Mouse (Mus musculus): ENCODE measurements around the gene Ccl4.

Gene Ccl4

GRCm38 (mm10) chr11:83662204-83662603, at the start of gene Ccl4:
Gene Ccl4 (plus strand): TSS chr11:83662584.
- no peak for DNase-seq

- no peak for DNase-seq
These were observed 45.8 kb upstream of the Ccl4 start for GRCm38 (mm10) chr11:83616586-83616985.

GRCm38 (mm10) chr11:83618238-83618637, 44.1 kb upstream of the Ccl4 start:
- DNase-seq = no peak

GRCm38 (mm10) chr11:83619037-83619436, 43.3 kb upstream of the Ccl4 start:
- DNase-seq = no peak

GRCm38 (mm10) chr11:83623586-83623985, 38.8 kb upstream of the Ccl4 start:
- DNase-seq = no peak

- DNase-seq = no peak
These were observed 33.6 kb upstream of the Ccl4 start for GRCm38 (mm10) chr11:83628808-83629207.

GRCm38 (mm10) chr11:83630630-83631029, 31.8 kb upstream of the Ccl4 start:
- no peak for DNase-seq

- DNase-seq = no peak
These were observed 31.3 kb upstream of the Ccl4 start for GRCm38 (mm10) chr11:83631065-83631464.

GRCm38 (mm10) chr11:83632744-83633143, 29.6 kb upstream of the Ccl4 start:
- DNase-seq = peak in 1 of 2 experiments; percentile 38

GRCm38 (mm10) chr11:83634425-83634824, 28.0 kb upstream of the Ccl4 start:
- DNase-seq = no peak

GRCm38 (mm10) chr11:83634898-83635297, 27.5 kb upstream of the Ccl4 start:
- DNase-seq = no peak

- no peak for DNase-seq
These were observed 25.6 kb upstream of the Ccl4 start for GRCm38 (mm10) chr11:83636742-83637235.

- DNase-seq = no peak
These were observed 23.4 kb upstream of the Ccl4 start for GRCm38 (mm10) chr11:83638934-83639333.

- peak in 1 of 2 experiments; percentile 32 for DNase-seq
These were observed 22.9 kb upstream of the Ccl4 start for GRCm38 (mm10) chr11:83639533-83639932.

- peak; percentile 21 to 25 for DNase-seq
These were observed 22.2 kb upstream of the Ccl4 start for GRCm38 (mm10) chr11:83640141-83640540.

- no peak for DNase-seq
These were observed 21.2 kb upstream of the Ccl4 start for GRCm38 (mm10) chr11:83641216-83641615.

GRCm38 (mm10) chr11:83645521-83645920, 16.9 kb upstream of the Ccl4 start, which contains the start of gene Rpl9-ps1:
Gene Rpl9-ps1 (minus strand): TSS chr11:83645621.
- DNase-seq = no peak

- no peak for DNase-seq
These were observed 15.8 kb upstream of the Ccl4 start for GRCm38 (mm10) chr11:83646356-83647149.

GRCm38 (mm10) chr11:83649305-83649841, 13.0 kb upstream of the Ccl4 start, which contains the start of gene Ccl3:
Gene Ccl3 (minus strand): TSS chr11:83649355.
- DNase-seq = no peak

- DNase-seq = no peak
These were observed 7.8 kb upstream of the Ccl4 start for GRCm38 (mm10) chr11:83654606-83655005.

GRCm38 (mm10) chr11:83657508-83657907, 4.9 kb upstream of the Ccl4 start:
- no peak for DNase-seq

GRCm38 (mm10) chr11:83658797-83659196, 3.6 kb upstream of the Ccl4 start:
- no peak for DNase-seq

- DNase-seq = no peak
These were observed 1.1 kb downstream of the Ccl4 start for GRCm38 (mm10) chr11:83663532-83663931.

GRCm38 (mm10) chr11:83671743-83672142, 9.4 kb downstream of the Ccl4 start:
- DNase-seq = no peak

All from spleen, adult 18-20 months (tissue).